Mouse (Mus musculus) heart, postnatal 0 days (tissue): ENCODE measurements at regions not wholly inside any gene's neighbourhood (a gene's known extent, or its start where the extent isn't known, plus 50 kb on each side); places are given as distances from the start of the nearest gene placed in this dataset.
"Not testable (repeated sequence)": the region's sequence is repeated elsewhere in the genome, so short reads cannot be mapped to it uniquely, and the experiment has no call there.

ENCODE experiments used
- ATAC-seq: fragments of 200-750 bp; cut with Nextera tagmentation; 2 replicates; pipeline ENCODE4 v1.8.0; 2017; ENCODE audit warnings: low read depth, moderate number of reproducible peaks, moderate library complexity; ENCODE audit not compliant: insufficient read depth
- DNase-seq: peaks from one replicate; pipeline ENCODE4 v3.0.0-alpha.2; 2016; ENCODE audit warnings: low spot score
- H3K27ac ChIP-seq: fragments of 300-500 bp; sonication (generic); 2 replicates; pipeline ENCODE4 v1.5.1; 2014; ENCODE audit warnings: low read depth, mild to moderate bottlenecking
- H3K27me3 ChIP-seq: fragments of 300-500 bp; sonication (generic); 2 replicates; pipeline ENCODE4 v1.6.1; 2014; ENCODE audit warnings: low read length, mixed read lengths; ENCODE audit not compliant: control insufficient read depth, insufficient read depth
- H3K36me3 ChIP-seq: fragments of 300-500 bp; sonication (generic); replicated peaks from 2 replicates; pipeline ENCODE4 v1.6.1; 2014; ENCODE audit warnings: low read length, mixed read lengths; ENCODE audit not compliant: control insufficient read depth, insufficient read depth
- H3K4me1 ChIP-seq: fragments of 300-500 bp; sonication (generic); 2 replicates; pipeline ENCODE4 v1.6.1; 2014; ENCODE audit warnings: antibody characterized with exemption; ENCODE audit not compliant: control insufficient read depth, insufficient read depth
- H3K4me2 ChIP-seq: fragments of 300-500 bp; sonication (generic); 2 replicates; pipeline ENCODE4 v1.6.1; 2014; ENCODE audit warnings: low read depth, mild to moderate bottlenecking, low read length, moderate library complexity
- H3K4me3 ChIP-seq: fragments of 300-500 bp; sonication (generic); 2 replicates; pipeline ENCODE4 v1.5.1; 2014; ENCODE audit warnings: low read depth, low read length
- H3K9ac ChIP-seq: fragments of 300-500 bp; sonication (generic); replicated peaks from 2 replicates; pipeline ENCODE4 v1.6.1; 2014; ENCODE audit warnings: low read depth, low read length, mixed read lengths
- H3K9me3 ChIP-seq: fragments of 300-500 bp; sonication (generic); replicated peaks from 2 replicates; pipeline ENCODE4 v1.6.1; 2016; ENCODE audit warnings: low read length; ENCODE audit not compliant: control insufficient read depth
- CTCF ChIP-seq: IDR thresholded peaks from 2 replicates; pipeline ENCODE4 v1.5.1; 2016; ENCODE audit warnings: antibody characterized with exemption, control low read depth, low read depth
- EP300 ChIP-seq: IDR thresholded peaks from 2 replicates; pipeline ENCODE4 v1.6.1; 2016; ENCODE audit warnings: antibody characterized with exemption, low read depth
- WGBS: fragments of 180-500 bp; shearing (Covaris S2); extraction: QIAGEN DNeasy Blood & Tissue Kit; methylation state at CpG from one replicate; pipeline ENCODE4 v1.1.7; 2014; 5-methylcytosine and 5-hydroxymethylcytosine counted together

- no peaks in the 10 kb centered on the region for H3K36me3 ChIP-seq
- no peaks in the 10 kb centered on the region for H3K9me3 ChIP-seq
- DNase-seq (no peak), ATAC-seq (no peak)
- H3K4me1 ChIP-seq: no peaks in the 10 kb centered on the region
- no peak overlapping the region for H3K4me3 ChIP-seq
- H3K9ac ChIP-seq: no peak overlapping the region
- no peak overlapping the region for H3K4me2 ChIP-seq
- no peaks in the 10 kb centered on the region for H3K27me3 ChIP-seq
- no peak overlapping the region for H3K27ac ChIP-seq
- 75% methylated on average over 3 of the region's 3 CpGs for WGBS
- no peak for TF ChIP-seq EP300
Observed at GRCm38 (mm10) chr16:15430352-15430751, 113.1 kb downstream of the Gm21897 start.

GRCm38 (mm10) chr16:15432681-15433080, 115.4 kb downstream of the Gm21897 start:
- ATAC-seq (no peak), DNase-seq (no peak)
- Histone ChIP-seq H3K27me3 (no peaks in the 10 kb centered on the region), H3K9ac (no peak overlapping the region), H3K36me3 (no peaks in the 10 kb centered on the region), H3K9me3 (no peaks in the 10 kb centered on the region), H3K4me1 (no peaks in the 10 kb centered on the region), H3K4me2 (no peak overlapping the region), H3K27ac (no peak overlapping the region), H3K4me3 (no peak overlapping the region)
- TF ChIP-seq EP300 (no peak), CTCF (no peak)

- not testable (repeated sequence) for H3K9ac ChIP-seq, H3K4me2 ChIP-seq, ATAC-seq, H3K27me3 ChIP-seq, H3K9me3 ChIP-seq, H3K36me3 ChIP-seq, H3K27ac ChIP-seq, H3K4me1 ChIP-seq, DNase-seq, H3K4me3 ChIP-seq
Observed at GRCm38 (mm10) chr16:15462856-15463255, 145.6 kb downstream of the Gm21897 start.

- H3K36me3 ChIP-seq: no peaks in the 10 kb centered on the region
- H3K4me3 ChIP-seq: no peak overlapping the region
- no peaks in the 10 kb centered on the region for H3K4me1 ChIP-seq
- H3K9ac ChIP-seq: no peak overlapping the region
- ATAC-seq: no peak
- H3K9me3 ChIP-seq: no peaks in the 10 kb centered on the region
- no peaks in the 10 kb centered on the region for H3K27me3 ChIP-seq
- no peak for DNase-seq
- no peak for TF ChIP-seq CTCF
- TF ChIP-seq EP300: no peak
- WGBS: 50% methylated on average over 4 of the region's 4 CpGs
- no peak overlapping the region for H3K27ac ChIP-seq
- H3K4me2 ChIP-seq: no peak overlapping the region
Observed at GRCm38 (mm10) chr16:15473875-15474274, 156.6 kb downstream of the Gm21897 start.

GRCm38 (mm10) chr16:15478876-15479275, 161.6 kb downstream of the Gm21897 start:
- DNase-seq (no peak), ATAC-seq (no peak)
- Histone ChIP-seq H3K27me3 (no peaks in the 10 kb centered on the region), H3K4me1 (no peaks in the 10 kb centered on the region), H3K27ac (no peak overlapping the region), H3K9me3 (no peaks in the 10 kb centered on the region), H3K9ac (no peak overlapping the region), H3K4me3 (no peak overlapping the region), H3K36me3 (no peaks in the 10 kb centered on the region), H3K4me2 (no peak overlapping the region)
- 34% methylated on average over 1 of the region's 1 CpGs for WGBS
- no peak for TF ChIP-seq CTCF

GRCm38 (mm10) chr16:15491328-15491999, 174.2 kb downstream of the Gm21897 start:
- ATAC-seq (no peak), DNase-seq (no peak)
- H3K4me3 ChIP-seq: no peak overlapping the region
- H3K36me3 ChIP-seq: no peaks in the 10 kb centered on the region
- no peak overlapping the region for H3K9ac ChIP-seq
- H3K4me2 ChIP-seq: no peak overlapping the region
- 59% methylated on average over 3 of the region's 3 CpGs for WGBS
- no peak overlapping the region for H3K27ac ChIP-seq
- no peak for TF ChIP-seq EP300
- no peaks in the 10 kb centered on the region for H3K4me1 ChIP-seq
- H3K27me3 ChIP-seq: no peaks in the 10 kb centered on the region
- H3K9me3 ChIP-seq: no peaks in the 10 kb centered on the region; the same call in 1 of the 2 replicates
